ENCODE assay signal across 18 mouse cellular contexts in the genomic region with DNA sequence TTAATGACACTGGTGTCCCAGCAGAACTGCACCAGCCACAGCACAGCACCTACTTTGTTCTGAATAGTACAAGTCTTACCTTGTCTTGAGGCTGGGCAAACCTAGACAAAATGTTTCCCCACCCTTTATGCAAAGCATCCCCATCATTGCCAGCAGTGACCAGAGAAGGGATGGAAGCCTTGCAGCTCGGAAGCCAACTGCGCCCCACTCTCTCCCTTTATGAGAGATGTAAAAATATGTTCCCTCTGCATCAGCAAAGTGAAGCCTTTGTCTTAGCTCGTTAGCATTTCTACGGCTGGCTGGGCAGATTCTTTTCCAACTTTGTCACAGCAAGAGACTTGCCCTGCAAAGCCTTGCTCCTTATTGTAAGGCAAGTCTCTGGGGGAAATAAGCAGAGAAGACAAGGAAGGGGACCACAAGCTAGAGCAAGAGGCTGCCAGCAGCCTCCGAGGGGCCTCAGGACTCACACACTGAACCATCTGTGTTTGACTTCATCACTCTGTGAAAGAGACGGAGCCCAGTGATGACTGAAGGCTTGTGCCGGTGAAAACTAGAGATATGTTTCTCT.
DNase-seq lines count a peak whose midpoint lies in the region; ATAC-seq lines count a peak whose summit lies in the region.
"Had no signal": no experiment of that assay in that cellular context is flagged by ENCODE, and none has a peak within 500 bp of the region (broad histone marks: within the 10 kb centered on the region; RNA-seq: fewer than 3 reads in every experiment).

No protein-coding gene starts in this region.

- intact Hi-C loops in left cerebral cortex, postnatal 4 days (cut with DNase I): no loop called here

- H3K27ac ChIP-seq in forebrain, embryonic 16.5 days (ENCODE audit: low read length): peak overlapping the region; percentile 8; the same call in 1 of the 2 replicates
- H3K27ac ChIP-seq: intestine, embryonic 15.5 days; layer of hippocampus, adult 2 months; liver, embryonic 13.5 days; lung, embryonic 15.5 days; neural tube, embryonic 13.5 days had no signal

- H3K9ac ChIP-seq in forebrain, embryonic 16.5 days (replicated peaks; ENCODE audit: low read depth, low read length): no peak overlapping the region
- H3K9ac ChIP-seq: intestine, embryonic 15.5 days; liver, embryonic 13.5 days; lung, embryonic 15.5 days; neural tube, embryonic 13.5 days had no signal

- peak; percentile 67 for ATAC-seq in forebrain, embryonic 16.5 days
- ATAC-seq: intestine, embryonic 15.5 days; Patski had no signal

- H3K4me2 ChIP-seq in forebrain, embryonic 16.5 days (ENCODE audit: low read length): no peak overlapping the region
- H3K4me2 ChIP-seq: heart, embryonic 11.5 days; intestine, embryonic 15.5 days; liver, embryonic 13.5 days; lung, embryonic 15.5 days; neural tube, embryonic 13.5 days had no signal

- 6% methylated on average over 7 of the region's 7 CpGs for WGBS in forebrain, embryonic 16.5 days

- no peaks in the 10 kb centered on the region for H3K36me3 ChIP-seq in forebrain, embryonic 16.5 days (ENCODE audit: control insufficient read depth, insufficient read depth)
- H3K36me3 ChIP-seq: intestine, embryonic 15.5 days; liver, embryonic 13.5 days; lung, embryonic 15.5 days; neural tube, embryonic 13.5 days had no signal

- peaks cover 15% of the 10 kb centered on the region for H3K4me1 ChIP-seq in forebrain, embryonic 16.5 days (replicated peaks; ENCODE audit: control insufficient read depth, insufficient read depth, low read length)
- H3K4me1 ChIP-seq: liver, embryonic 13.5 days had no signal

- no peaks in the 10 kb centered on the region for H3K27me3 ChIP-seq in forebrain, embryonic 16.5 days (replicated peaks; ENCODE audit: control insufficient read depth, insufficient read depth, low read length)
- H3K27me3 ChIP-seq: intestine, embryonic 15.5 days; liver, embryonic 13.5 days; neural tube, embryonic 13.5 days; Patski had no signal

- no peak overlapping the region for H3K4me3 ChIP-seq in forebrain, embryonic 16.5 days (replicated peaks; ENCODE audit: low read length)
- H3K4me3 ChIP-seq: intestine, embryonic 15.5 days; layer of hippocampus, adult 2 months; liver, embryonic 13.5 days; lung, embryonic 15.5 days; neural tube, embryonic 13.5 days had no signal

- peak; percentile 9 for DNase-seq in left cerebral cortex, postnatal 4 days
- no peak for DNase-seq in left cerebral cortex, adult 11 months (ENCODE audit: low spot score)
- DNase-seq in brain, embryonic 18.5 days (ENCODE audit: low read depth, low spot score): peak; percentile 6
- DNase-seq in retina, embryonic 14.5 days (ENCODE audit: low spot score): peak; percentile 50
- no peak for DNase-seq in natural killer cell, adult 2 months (ENCODE audit: low spot score in 2 of 2)
- DNase-seq in kidney, adult 8-10 months: no peak
- DNase-seq in layer of hippocampus, adult 11-12 months (ENCODE audit: low spot score): no peak
- DNase-seq: B cell, adult 2 months; cerebellum, postnatal 10 days; heart, postnatal 14 days; liver, embryonic 13.5 days had no signal

- H3K9me3 ChIP-seq in forebrain, embryonic 16.5 days (ENCODE audit: control insufficient read depth, low read length): no peaks in the 10 kb centered on the region
- H3K9me3 ChIP-seq: intestine, embryonic 15.5 days; liver, embryonic 13.5 days; lung, embryonic 15.5 days; neural tube, embryonic 13.5 days had no signal

Comparison
In these comparisons a context has a peak if more than half of its experiments do, and no peak if none do; other contexts are left out.
1. DNase-seq: peak in left cerebral cortex, postnatal 4 days (single experiment), brain, embryonic 18.5 days (single experiment) and retina, embryonic 14.5 days (single experiment); none in left cerebral cortex, adult 11 months (single experiment), natural killer cell, adult 2 months (0 of 2), kidney, adult 8-10 months (0 of 2) and layer of hippocampus, adult 11-12 months (single experiment).